Mouse (Mus musculus) splenic B cell, adult 2 months (primary cell): Measurements from ENCODE around the gene Smad9.

ENCODE experiments used
- DNase-seq: peaks from one replicate; pipeline ENCODE4 v3.0.0-alpha.2; 2011; ENCODE audit warnings: low read depth, low spot score
- H3K27me3 ChIP-seq: 2 replicates; pipeline ENCODE4 v1.6.1; 2012; ENCODE audit warnings: mild to moderate bottlenecking, low read length, moderate library complexity, mixed read lengths; ENCODE audit not compliant: control insufficient read depth, poor library complexity, insufficient read depth, severe bottlenecking
- H3K36me3 ChIP-seq: 2 replicates; pipeline ENCODE4 v1.6.1; 2012; ENCODE audit warnings: mild to moderate bottlenecking, low read length, moderate library complexity, mixed read lengths; ENCODE audit not compliant: control insufficient read depth, poor library complexity, insufficient read depth, severe bottlenecking

Gene Smad9

DNA sequence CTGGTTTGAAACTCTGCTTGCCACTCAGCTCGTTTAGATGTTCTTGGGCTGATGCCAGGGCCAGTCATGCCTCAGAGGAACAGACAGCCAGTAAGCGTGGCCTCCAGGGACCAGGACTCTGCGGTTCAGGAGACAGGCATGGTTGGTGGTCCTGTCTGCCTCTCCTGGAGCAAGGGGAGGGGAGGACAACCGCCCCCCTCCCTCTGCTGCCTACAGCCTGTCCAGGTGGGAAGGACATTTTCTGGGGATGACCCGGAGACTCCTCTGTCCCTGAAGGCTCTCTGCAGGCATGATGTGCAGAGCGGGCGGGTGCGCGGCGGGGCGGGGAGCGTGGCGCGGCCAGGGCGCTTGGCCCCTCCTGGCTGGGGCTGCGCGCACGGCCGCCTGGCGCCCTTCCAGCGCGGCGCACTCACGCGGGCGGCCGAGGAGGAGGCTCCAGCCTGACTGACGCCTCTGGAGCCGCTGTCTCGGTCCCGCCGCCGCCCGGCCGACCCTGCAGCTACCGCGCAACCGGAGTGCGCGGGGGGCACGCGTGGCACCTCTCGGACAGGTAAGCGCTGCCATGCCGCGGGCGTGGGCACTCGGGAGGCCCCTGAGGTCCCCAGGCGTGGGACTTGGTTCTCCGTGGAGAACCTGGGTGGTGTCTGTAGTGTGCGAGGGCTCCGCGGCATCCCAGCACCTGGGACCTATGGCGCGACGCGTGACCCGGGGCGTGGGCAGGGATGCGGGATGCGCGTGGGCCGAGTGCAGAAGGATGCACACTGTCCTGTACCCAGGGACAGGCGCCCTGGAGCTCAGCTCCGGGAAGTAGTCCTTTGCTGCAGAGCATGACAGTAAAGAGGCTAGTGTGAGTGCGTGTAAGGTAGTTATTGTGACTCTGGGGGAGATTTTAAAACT is at the start of gene Smad9:
Gene Smad9, plus strand, starts transcription at position 438 of the 897 bp plus-strand sequence.
- Histone ChIP-seq H3K36me3 (no peaks in the 10 kb centered on the region), H3K27me3 (peaks cover 2% of the 10 kb centered on the region)
- DNase-seq, result no peak

DNA sequence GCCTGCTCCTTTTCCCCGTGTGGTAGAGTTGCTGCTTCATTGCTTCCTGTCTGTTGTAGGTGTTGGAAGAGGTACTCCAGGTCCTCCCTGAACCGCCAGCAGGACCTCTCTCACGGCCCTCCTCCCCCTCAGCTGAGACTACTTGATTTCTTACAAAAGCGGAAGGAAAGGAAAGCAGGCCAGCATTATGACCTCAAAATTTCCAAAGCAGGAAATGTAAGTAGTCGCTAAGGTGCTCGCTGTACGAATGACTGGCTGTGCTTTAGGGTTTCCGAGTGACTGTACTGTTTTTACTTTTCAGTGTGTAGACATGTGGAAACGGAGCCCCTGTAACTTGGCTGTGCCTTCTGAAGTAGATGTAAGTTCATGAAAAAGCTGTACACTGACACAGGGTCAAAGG is 46.4 kb upstream of the Smad9 start:
- no peaks in the 10 kb centered on the region for H3K27me3 ChIP-seq
- peaks cover 17% of the 10 kb centered on the region for H3K36me3 ChIP-seq
- peak; percentile 80 for DNase-seq

DNA sequence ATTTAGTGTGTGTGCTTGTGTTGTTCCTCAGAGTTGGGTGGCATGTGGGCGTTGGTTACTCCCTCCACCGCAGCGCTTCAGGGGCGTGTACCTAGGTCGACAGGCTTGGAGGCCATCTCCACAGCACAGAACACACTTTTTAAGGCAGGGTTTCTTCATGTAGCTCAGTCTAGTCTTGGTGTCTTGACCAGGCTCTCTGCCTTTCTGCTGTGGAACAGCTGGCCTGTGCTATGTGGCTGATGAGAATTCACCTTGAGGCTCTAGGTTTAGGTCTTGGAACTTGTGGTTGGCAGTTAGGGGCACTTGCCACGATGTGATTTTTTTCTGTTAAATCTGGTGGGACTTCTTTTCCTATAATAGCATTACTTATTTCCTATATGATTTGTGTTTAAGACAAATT is 41.1 kb upstream of the Smad9 start, which contains the start of gene Gm21958:
Gene Gm21958, minus strand, starts transcription at position 101 of the 400 bp plus-strand sequence.
- no peak for DNase-seq
- Histone ChIP-seq H3K36me3 (peaks cover 30% of the 10 kb centered on the region), H3K27me3 (no peaks in the 10 kb centered on the region)

DNA sequence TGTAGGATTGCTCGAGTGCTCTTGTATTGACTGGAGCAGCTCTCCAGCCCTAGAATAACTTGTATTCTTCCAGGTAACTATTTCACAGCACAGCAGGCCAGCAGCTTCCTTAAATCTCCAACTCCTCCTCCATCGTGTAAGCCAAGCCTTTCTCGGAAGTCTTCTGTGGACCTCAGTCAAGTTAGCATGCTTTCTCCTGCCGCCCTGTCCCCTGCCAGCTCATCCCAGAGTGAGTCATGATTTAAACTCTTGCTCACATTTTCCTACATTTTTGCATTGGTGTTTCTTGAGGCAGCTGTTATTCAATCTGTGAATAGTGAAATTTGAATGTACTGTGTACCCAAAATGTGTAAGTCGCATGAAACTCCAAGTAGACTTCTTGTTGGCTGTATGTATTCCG is 39.9 kb upstream of the Smad9 start:
- no peaks in the 10 kb centered on the region for H3K27me3 ChIP-seq
- no peak for DNase-seq
- peaks cover 27% of the 10 kb centered on the region for H3K36me3 ChIP-seq

DNA sequence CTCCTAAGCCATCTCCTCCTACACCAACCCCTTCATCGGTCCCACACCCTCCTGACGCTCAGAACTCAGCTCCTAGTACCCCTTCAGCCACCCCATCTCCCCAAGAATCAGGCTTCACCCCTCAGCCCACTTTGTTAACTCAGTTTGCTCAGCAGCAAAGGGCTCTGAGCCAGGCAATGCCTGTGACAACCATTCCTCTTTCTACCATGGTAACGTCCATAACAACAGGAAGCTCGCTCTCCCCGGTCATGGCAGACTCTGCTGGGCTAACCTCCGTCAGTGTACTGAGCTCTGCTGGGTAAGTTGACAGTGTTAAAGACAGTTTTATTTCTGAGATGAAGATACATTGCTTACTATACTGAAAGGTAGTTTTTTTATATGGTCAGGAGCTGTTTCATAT is 38.0 kb upstream of the Smad9 start:
- DNase-seq, result no peak
- Histone ChIP-seq H3K27me3 (no peaks in the 10 kb centered on the region), H3K36me3 (peaks cover 23% of the 10 kb centered on the region)

DNA sequence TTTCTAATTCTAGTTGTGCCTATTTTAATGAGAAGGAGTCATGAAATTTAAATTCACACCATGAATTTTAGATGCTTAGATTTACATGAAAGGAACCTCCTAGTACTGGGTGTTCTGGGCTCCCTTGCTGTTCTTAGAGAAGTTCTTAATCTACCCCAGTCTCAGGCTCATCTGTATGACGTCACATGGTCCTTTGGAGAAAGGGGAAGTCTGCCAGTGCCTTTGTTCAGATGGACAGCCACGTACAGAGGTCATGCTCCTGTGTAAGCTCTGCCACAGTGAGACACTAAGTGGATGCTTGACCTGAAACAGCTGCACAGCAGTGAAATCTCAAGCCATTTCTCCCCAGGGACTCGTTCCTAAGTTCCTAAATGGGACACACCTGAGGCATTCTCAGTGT is 36.4 kb upstream of the Smad9 start:
- Histone ChIP-seq H3K36me3 (peaks cover 18% of the 10 kb centered on the region), H3K27me3 (no peaks in the 10 kb centered on the region)
- DNase-seq, result peak; percentile 46

DNA sequence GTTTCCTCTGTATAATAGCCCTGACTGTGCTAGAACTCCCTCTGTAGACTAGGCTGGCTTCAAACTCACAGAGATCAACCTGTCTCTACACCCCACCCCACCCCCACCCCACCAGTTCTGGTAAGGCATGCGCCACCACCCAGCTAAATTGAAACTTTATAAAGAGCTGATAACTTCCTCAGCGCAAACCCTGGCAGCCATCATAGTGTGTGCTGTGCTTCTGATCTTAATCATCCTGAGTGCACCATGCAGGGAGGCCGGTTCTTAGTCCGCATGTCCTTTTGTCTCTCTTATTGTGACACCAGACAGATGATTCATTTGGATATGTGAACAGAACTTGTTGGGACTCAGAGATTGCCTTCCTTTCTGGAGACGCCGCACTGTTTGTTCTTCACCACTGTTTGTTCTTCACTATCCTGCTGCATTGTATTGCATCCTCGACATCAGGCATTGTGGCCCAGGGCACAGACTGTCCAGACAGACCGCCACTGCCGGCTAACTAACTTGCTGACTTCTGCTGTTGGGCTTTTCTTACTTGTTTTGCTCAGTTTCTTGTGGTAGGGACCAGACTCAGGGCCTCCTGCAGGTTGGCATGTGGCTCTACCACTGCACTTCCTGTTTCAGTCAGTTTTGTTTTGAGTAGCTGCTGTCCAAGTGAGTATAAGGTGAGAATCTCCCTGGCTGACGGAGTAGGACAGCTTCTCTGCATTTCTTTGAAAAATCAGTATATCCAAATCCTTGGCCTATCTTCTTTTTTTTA is 31.5 kb upstream of the Smad9 start:
- Histone ChIP-seq H3K36me3 (peaks cover 4% of the 10 kb centered on the region), H3K27me3 (no peaks in the 10 kb centered on the region)
- peak; percentile 74 for DNase-seq

DNA sequence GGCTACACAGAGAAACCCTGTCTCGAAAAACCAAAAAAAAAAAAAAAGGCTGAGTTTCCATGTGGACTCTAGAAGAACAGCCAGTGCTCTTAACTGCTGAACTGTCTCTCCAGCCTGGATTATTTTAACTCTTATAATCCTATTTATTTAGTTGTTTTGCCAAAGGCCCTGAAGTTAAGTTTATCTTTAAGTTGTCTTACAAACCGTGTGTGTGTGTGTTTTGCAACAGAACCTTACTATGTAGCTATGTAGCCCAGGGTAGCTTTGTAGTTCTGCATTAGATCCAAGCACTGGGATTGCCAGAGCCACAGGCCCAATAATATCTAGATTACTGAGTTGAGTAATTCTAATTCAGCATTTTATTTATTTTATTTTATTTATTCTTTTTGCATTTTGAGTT is 30.0 kb upstream of the Smad9 start:
- peaks cover 7% of the 10 kb centered on the region for H3K36me3 ChIP-seq
- no peaks in the 10 kb centered on the region for H3K27me3 ChIP-seq
- DNase-seq, result no peak

DNA sequence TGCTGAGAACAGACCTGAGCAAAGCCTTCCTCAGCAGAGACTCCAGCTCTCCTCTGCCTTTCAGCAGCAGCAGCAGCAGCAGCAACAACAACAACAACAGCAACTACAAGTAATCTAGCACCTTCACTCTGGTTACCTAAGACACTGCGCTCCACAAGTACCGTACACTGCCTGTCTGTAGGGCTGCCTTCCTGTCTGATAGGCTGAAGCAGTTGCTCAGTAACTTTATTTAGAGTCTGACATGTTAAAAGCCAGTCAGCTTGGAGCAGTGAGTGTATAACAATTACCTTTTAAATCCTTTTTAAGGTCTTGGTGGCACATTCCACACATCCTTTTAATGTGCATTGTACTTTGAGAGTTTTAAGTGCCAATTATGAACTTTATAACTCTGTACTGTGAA is 27.8 kb upstream of the Smad9 start:
- DNase-seq, result no peak
- Histone ChIP-seq H3K36me3 (peaks cover 8% of the 10 kb centered on the region), H3K27me3 (no peaks in the 10 kb centered on the region)

DNA sequence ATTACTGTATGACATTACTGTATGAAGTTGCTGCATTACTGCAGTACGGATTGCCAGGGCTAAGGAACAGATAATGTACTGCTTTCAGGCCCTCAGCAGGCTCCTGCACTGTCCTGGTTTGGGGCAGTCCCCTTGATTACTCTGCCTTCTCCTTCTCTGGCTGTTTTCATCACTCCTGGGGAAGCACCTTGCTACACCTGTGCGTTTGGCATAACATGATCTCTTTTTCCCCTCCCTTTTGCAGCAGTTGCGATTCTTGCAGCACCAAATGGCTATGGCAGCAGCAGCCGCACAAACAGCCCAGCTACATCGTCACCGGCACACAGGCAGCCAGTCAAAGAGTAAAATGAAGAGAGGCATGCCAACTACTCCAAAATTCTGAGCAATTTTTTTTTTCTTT is 27.3 kb upstream of the Smad9 start:
- Histone ChIP-seq H3K36me3 (peaks cover 8% of the 10 kb centered on the region), H3K27me3 (no peaks in the 10 kb centered on the region)
- DNase-seq, result no peak

DNA sequence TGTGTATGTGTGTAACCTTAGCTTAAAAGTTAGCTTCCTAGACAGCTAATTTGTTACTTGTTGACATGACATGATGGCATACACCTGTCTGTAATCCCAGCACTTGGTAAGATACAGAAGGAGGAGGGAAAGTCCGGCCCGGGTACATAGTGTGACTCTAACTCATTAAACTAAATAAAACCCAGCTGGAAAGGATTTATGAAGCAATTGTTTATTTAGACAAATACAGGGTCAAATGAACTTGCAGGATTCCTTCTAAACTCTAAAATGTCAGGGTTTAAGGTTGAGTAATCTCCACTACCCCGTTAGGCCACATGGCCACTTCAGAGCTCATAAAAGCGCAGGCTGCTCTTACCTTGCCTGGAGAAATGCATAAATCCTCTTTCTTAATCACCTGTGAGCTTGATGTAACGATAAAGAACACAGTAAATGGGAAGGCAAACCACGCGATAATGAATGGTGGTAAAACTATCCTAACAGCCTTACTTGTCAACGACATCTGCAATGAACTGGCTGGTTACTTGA is 23.7 kb upstream of the Smad9 start:
- no peaks in the 10 kb centered on the region for H3K27me3 ChIP-seq
- DNase-seq, result no peak
- H3K36me3 ChIP-seq, result peaks cover 8% of the 10 kb centered on the region

DNA sequence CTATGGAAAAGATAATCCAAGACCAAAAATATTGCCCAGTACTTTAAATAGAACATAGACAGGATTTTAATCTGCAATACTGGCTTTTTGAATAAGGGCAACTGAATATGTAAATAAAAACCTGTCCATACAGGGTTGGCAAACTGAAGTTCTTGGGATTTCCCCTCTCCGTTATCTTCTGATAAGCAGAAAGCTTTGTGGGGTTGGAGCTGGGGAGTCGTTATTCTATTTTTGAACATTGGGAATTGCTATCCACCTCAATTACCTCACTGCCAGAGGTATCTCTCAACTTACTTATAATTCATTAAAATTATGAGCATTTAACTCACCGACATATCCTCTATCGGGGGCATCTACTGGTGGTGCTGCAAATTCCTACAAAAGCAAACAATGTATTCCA is 23.0 kb upstream of the Smad9 start:
- Histone ChIP-seq H3K36me3 (peaks cover 8% of the 10 kb centered on the region), H3K27me3 (no peaks in the 10 kb centered on the region)
- DNase-seq, result no peak

DNA sequence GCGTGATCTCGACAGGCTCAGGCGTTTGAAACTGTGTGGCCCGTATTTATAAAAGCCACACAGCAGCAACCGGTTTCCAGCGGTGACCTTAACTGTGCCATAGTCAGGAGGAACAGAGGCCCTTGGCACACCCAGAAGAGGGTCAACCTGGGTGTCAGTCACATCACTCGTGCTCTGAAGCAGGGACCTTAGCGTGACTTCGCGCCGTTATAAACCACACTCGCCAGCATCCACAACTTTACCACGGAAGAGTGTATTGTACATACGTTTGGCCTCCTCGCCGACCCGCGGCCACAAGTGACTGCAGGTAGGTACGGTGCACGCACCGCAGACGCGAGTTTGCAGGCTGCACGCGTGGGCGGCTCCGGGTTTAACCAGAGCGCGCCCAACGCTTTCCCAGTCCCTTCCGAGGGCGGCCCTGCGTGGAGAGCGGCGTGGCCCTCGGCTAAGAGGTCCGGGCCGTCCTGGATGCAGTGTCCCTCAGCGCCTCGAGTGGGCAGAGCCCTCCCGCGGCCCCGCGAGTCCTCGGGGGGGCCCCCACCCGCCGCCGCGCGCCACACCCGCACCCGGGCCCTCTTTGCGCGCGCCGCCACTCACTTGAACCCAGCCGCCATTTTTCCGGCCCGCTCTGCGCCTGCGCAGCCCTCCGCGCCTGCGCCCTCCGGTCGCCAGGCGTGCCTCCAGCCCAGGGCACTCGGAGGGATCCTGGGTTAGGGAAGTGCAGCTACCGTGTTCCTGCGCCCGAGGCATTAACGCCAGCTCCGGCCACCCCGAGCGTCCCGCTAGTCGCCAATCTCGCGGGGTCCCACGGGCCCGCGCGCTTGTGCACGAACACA is 20.8 kb upstream of the Smad9 start:
- DNase-seq, result peak; percentile 93
- peaks cover 5% of the 10 kb centered on the region for H3K36me3 ChIP-seq
- no peaks in the 10 kb centered on the region for H3K27me3 ChIP-seq

DNA sequence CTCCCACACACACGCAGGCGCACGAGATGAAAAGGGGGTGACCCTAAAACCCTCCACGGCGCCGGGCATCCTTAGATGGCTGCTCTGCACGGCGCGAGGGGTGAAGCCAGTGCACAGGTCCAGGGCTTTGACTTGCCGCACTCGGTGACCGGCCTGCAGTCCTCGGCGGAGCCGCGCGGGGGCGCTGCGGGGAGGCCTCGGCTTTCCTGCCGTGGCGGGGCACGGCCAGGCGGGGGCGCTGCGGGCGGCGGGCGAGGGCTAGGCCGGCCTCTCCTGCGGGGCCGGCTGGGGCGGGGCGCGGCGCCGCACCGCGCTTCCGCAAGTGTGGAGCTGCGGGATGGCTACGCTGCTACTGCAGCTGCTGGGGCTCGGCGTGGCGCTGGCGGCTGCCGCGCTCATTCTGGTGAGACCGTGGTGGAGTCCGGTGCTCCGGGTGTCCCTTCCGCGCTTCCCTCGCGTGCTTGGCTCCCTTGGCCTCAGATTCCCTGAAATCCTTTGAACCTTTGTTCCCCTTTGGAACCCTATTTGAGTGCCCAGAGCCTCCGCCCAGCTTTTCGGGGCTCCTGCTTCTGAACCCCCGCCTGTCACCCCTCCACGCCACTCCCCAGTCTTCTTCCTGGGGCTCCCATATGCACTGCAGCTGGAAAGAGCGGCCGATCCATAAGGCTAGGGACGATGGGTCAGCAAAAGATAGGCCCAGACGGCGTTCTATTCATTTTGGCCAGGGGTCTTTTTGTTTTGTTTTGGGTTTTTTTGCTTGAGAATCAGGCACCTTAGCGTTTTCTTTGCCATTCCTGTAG is 19.9 kb upstream of the Smad9 start, which contains the start of the genes Exosc8 and Alg5:
Gene Exosc8, minus strand, starts transcription at position 147 of the 800 bp plus-strand sequence.
Gene Alg5, plus strand, starts transcription at position 293 of the 800 bp plus-strand sequence.
- Histone ChIP-seq H3K27me3 (no peaks in the 10 kb centered on the region), H3K36me3 (peaks cover 4% of the 10 kb centered on the region)
- peak; percentile 85 for DNase-seq
